Mouse (Mus musculus): ENCODE measurements around the gene Mast4. TPM values are rescaled to one million over a fixed set of nuclear protein-coding genes. Genes with fewer than 3 reads are reported as not detected.

Mast4 gene
- total and polyA plus RNA-seq, 3 experiments = 8.5 to 33.1 (median 23.6) TPM

DNA sequence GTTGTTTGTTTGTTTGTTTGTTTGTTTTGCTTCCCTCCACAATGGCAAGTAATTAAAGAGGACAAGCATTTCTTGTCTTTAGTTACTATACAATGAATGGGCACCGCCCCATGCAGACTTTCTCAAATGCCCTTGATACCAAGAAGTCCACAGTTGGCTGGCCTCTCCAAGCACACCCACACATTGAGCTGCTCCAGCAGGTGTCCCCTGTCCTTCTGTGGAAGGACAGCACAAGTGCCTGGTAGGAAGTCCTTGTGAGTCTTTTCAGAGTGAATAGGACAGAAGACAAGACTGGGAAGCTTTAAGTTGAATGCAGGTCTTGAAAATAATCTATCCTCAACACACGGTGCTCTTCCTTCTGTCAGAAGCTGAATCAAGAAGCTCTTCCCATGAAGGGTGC is 202.5 kb downstream of the Mast4 start:
- intact Hi-C loops (cut with DNase I) = no loop called here
- Histone ChIP-seq H3K9ac (ENCODE audit: low read depth, low read length) (no peak overlapping the region), H3K4me1 (ENCODE audit: control insufficient read depth, insufficient read depth, low read length) (peaks cover 6% of the 10 kb centered on the region), H3K4me3 (no peak overlapping the region), H3K36me3 (ENCODE audit: control insufficient read depth, insufficient read depth, low read length) (no peaks in the 10 kb centered on the region; the same call in 1 of the 2 replicates), H3K27me3 (ENCODE audit: control insufficient read depth, insufficient read depth, low read length) (no peaks in the 10 kb centered on the region), H3K27ac (no peak overlapping the region), H3K79me2 (replicated peaks; ENCODE audit: control insufficient read depth, insufficient read depth, low read length) (no peaks in the 10 kb centered on the region)
- 94% methylated on average over 2 of the region's 2 CpGs for WGBS
- TF ChIP-seq POLR2A (IDR thresholded peaks at IDR 0.05; ENCODE audit: insufficient read depth, low read depth, low read length) = no peak
- no peak for TF ChIP-seq CTCF (IDR thresholded peaks at IDR 0.05)
- no peak for TF ChIP-seq EP300 (IDR thresholded peaks at IDR 0.05; ENCODE audit: insufficient read depth, low read depth, low read length)
- DNase-seq = no peak

DNA sequence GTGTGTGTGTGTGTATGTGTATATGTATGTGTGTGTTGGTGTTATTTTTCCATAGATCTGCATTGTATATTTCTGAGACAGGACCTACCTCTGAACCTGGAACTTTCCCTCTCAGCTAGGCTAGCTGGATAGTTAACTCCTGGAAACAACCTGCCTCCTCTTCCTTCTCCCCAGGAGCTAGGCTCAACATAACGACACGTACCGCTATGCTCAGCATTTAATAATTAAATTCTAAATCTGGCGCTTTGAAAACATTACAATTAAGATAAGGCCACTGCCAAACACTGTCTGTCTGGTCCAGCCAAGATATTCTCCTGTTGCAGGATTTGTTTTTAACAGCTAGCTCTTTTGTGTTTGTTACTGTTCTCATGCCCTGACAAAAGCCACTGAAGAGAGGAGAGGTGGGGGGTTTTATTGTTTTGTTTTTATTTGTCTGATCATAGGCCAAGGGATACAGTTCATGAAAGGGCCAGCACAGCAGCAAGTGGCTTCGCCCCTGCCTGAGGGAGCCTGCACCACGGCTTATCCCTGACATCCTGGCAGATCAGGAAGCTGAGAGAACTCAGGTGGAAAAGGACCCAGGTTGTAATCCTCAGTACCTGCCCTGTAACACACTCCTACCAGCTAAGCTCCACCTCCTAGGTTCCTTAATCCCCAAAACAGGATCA is 205.0 kb downstream of the Mast4 start:
- WGBS = 19% methylated on average over 6 of the region's 6 CpGs
- TF ChIP-seq POLR2A (IDR thresholded peaks at IDR 0.05; ENCODE audit: insufficient read depth, low read depth, low read length) = no peak
- intact Hi-C loops (cut with DNase I) = no loop called here
- Histone ChIP-seq H3K27me3 (ENCODE audit: control insufficient read depth, insufficient read depth, low read length) (no peaks in the 10 kb centered on the region), H3K36me3 (ENCODE audit: control insufficient read depth, insufficient read depth, low read length) (no peaks in the 10 kb centered on the region; the same call in 1 of the 2 replicates), H3K27ac (no peak overlapping the region), H3K4me1 (ENCODE audit: control insufficient read depth, insufficient read depth, low read length) (peaks cover 6% of the 10 kb centered on the region), H3K9ac (ENCODE audit: low read depth, low read length) (no peak overlapping the region), H3K79me2 (replicated peaks; ENCODE audit: control insufficient read depth, insufficient read depth, low read length) (no peaks in the 10 kb centered on the region), H3K4me3 (no peak overlapping the region)
- no peak for DNase-seq

DNA sequence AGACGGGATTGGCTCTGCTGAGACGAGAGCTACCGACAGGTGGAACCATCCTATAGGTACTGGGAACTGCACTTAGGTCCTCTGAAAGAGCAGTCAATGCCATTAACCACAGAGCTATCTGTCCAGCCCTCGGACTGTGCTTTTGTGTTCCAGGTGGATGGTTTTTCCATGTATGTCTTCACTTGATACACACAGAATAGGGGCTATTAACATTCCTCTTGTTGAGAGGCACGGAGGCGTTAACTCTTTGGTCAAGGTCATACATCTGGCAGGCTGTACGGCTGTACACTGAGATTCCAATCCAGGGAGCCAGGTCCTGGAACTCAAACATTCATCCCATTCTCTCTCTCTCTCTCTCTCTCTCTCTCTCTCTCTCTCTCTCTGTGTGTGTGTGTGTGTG is 205.6 kb downstream of the Mast4 start:
- Histone ChIP-seq H3K79me2 (replicated peaks; ENCODE audit: control insufficient read depth, insufficient read depth, low read length) (no peaks in the 10 kb centered on the region), H3K27ac (no peak overlapping the region), H3K36me3 (ENCODE audit: control insufficient read depth, insufficient read depth, low read length) (no peaks in the 10 kb centered on the region; the same call in 1 of the 2 replicates), H3K27me3 (ENCODE audit: control insufficient read depth, insufficient read depth, low read length) (no peaks in the 10 kb centered on the region), H3K4me3 (no peak overlapping the region), H3K4me1 (ENCODE audit: control insufficient read depth, insufficient read depth, low read length) (peaks cover 6% of the 10 kb centered on the region), H3K9ac (ENCODE audit: low read depth, low read length) (no peak overlapping the region)
- no peak for TF ChIP-seq POLR2A (IDR thresholded peaks at IDR 0.05; ENCODE audit: insufficient read depth, low read depth, low read length)
- no peak for TF ChIP-seq EP300 (IDR thresholded peaks at IDR 0.05; ENCODE audit: insufficient read depth, low read depth, low read length)
- peak; percentile 22; the same call in 1 of the 2 replicates for TF ChIP-seq CTCF (IDR thresholded peaks at IDR 0.05)
- WGBS = 62% methylated on average over 7 of the region's 7 CpGs
- intact Hi-C loops (cut with DNase I) = no loop called here
- DNase-seq = no peak

DNA sequence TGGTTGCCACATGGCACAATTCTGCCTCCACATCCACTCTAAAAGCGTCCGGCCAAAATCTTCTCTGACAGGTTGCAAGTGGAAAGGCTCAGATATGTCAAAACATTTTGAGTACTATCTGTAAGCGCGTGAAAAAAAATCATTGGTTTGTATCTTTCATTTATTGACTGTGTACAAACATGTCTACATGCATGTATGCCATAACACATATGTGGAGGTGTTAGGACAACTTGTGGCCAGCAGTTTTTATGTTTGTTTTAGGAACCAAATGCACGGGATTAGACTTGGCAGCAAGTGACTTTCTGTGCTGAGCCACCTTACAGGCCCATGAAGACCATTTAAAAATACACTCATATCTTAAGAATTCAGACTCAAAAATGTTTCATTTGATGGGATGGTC is 206.7 kb downstream of the Mast4 start:
- Histone ChIP-seq H3K27ac (no peak overlapping the region), H3K79me2 (replicated peaks; ENCODE audit: control insufficient read depth, insufficient read depth, low read length) (no peaks in the 10 kb centered on the region), H3K9ac (ENCODE audit: low read depth, low read length) (no peak overlapping the region), H3K4me3 (no peak overlapping the region), H3K36me3 (ENCODE audit: control insufficient read depth, insufficient read depth, low read length) (no peaks in the 10 kb centered on the region; the same call in 1 of the 2 replicates), H3K27me3 (ENCODE audit: control insufficient read depth, insufficient read depth, low read length) (no peaks in the 10 kb centered on the region), H3K4me1 (ENCODE audit: control insufficient read depth, insufficient read depth, low read length) (peaks cover 6% of the 10 kb centered on the region)
- TF ChIP-seq POLR2A (IDR thresholded peaks at IDR 0.05; ENCODE audit: insufficient read depth, low read depth, low read length) (no peak), CTCF (IDR thresholded peaks at IDR 0.05) (no peak)
- intact Hi-C loops (cut with DNase I) = no loop called here
- 80% methylated on average over 5 of the region's 5 CpGs for WGBS
- DNase-seq = no peak

DNA sequence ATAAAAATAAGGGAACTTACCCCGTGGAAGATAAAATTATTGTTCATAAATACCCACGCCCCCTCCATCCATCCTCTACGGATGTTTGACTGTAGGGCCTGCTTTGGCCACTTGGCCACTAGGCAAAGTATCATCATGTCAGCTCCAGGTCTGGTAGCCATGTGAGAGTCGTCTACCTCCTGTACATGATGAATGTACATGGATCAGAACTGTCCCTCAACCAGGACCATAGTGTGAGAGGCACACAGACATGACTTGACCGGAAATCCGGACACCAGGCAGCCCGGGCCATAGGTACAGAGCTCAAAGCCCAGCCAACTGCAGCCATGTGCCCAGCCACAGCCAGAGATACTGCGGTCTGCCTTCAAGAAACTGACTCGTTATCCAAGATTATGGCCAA is 210.6 kb downstream of the Mast4 start:
- H3K27me3 ChIP-seq (ENCODE audit: control insufficient read depth, insufficient read depth, low read length) = no peaks in the 10 kb centered on the region
- TF ChIP-seq CTCF (IDR thresholded peaks at IDR 0.05) (no peak), POLR2A (IDR thresholded peaks at IDR 0.05; ENCODE audit: insufficient read depth, low read depth, low read length) (no peak), EP300 (IDR thresholded peaks at IDR 0.05; ENCODE audit: insufficient read depth, low read depth, low read length) (no peak)
- intact Hi-C loops (cut with DNase I) = no loop called here
- 88% methylated on average over 9 of the region's 9 CpGs for WGBS
- peaks cover 3% of the 10 kb centered on the region; the same call in 1 of the 2 replicates for H3K4me1 ChIP-seq (ENCODE audit: control insufficient read depth, insufficient read depth, low read length)
- no peak overlapping the region for H3K27ac ChIP-seq
- H3K9ac ChIP-seq (ENCODE audit: low read depth, low read length) = no peak overlapping the region
- no peak overlapping the region for H3K4me3 ChIP-seq
- no peak for DNase-seq
- no peaks in the 10 kb centered on the region for H3K79me2 ChIP-seq (replicated peaks; ENCODE audit: control insufficient read depth, insufficient read depth, low read length)
- H3K36me3 ChIP-seq (ENCODE audit: control insufficient read depth, insufficient read depth, low read length) = no peaks in the 10 kb centered on the region

DNA sequence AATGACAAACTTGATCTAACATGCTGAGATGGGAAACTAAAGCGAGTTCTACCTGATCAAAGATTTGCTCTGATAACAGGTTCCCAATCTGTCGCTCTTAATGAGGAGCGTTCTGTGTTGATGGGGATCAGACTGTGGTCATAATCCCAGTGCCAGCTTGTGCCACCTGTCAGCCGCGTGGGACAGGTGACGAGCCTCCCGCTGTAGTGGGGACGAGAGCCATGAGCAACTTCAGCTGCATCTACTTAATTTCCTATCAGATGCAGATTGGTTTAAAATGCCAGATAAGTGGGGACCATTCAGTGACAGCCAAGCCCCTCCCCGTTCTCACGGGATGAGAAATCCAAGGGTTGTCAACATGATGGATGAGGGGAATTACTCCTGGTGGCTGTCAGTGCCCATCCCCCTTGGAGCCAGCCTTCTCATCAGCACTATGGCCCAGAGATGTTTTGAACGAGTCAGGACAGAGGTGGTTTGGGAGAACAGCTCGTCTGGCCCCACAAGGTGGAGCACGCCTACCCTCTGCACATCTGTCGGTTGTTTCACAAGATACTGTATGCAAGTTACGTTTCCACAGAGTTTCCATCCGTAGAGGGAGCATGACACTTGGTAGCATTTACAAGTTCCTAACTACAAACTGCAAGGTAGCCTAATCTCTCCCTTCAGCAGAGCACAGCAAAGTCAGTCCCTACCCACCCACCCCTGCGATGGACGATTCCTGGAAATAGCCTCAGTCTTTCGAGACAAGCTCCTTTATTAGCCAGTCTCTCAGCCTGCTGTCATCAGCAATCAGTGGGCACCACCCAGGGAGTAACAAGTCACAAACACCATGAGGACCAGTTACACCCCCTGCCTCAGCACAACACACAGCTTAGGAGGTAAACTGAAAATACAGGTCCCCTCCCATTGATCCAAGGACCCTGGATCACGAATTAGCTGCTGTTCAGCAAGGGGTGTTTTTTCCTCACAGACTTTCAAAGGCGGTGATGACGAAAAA is 212.2 kb downstream of the Mast4 start:
- Histone ChIP-seq H3K4me1 (ENCODE audit: control insufficient read depth, insufficient read depth, low read length) (peaks cover 1% of the 10 kb centered on the region; the same call in 1 of the 2 replicates), H3K79me2 (replicated peaks; ENCODE audit: control insufficient read depth, insufficient read depth, low read length) (no peaks in the 10 kb centered on the region), H3K27me3 (ENCODE audit: control insufficient read depth, insufficient read depth, low read length) (no peaks in the 10 kb centered on the region), H3K9ac (ENCODE audit: low read depth, low read length) (no peak overlapping the region), H3K27ac (no peak overlapping the region), H3K36me3 (ENCODE audit: control insufficient read depth, insufficient read depth, low read length) (no peaks in the 10 kb centered on the region), H3K4me3 (no peak overlapping the region)
- 49% methylated on average over 22 of the region's 22 CpGs for WGBS
- TF ChIP-seq EP300 (IDR thresholded peaks at IDR 0.05; ENCODE audit: insufficient read depth, low read depth, low read length) (no peak), POLR2A (IDR thresholded peaks at IDR 0.05; ENCODE audit: insufficient read depth, low read depth, low read length) (no peak), CTCF (IDR thresholded peaks at IDR 0.05) (no peak)
- DNase-seq = no peak
- intact Hi-C loops (cut with DNase I) = no loop called here

Data from heart, adult 2 months (tissue).